Mouse (Mus musculus) left cerebral cortex, adult 11 months (tissue): ENCODE measurements around the gene Itpr2.

Source experiments
- DNase-seq: peaks from one replicate; pipeline ENCODE4 v3.0.0; 2022; ENCODE audit warnings: low spot score

Gene Itpr2

DNA sequence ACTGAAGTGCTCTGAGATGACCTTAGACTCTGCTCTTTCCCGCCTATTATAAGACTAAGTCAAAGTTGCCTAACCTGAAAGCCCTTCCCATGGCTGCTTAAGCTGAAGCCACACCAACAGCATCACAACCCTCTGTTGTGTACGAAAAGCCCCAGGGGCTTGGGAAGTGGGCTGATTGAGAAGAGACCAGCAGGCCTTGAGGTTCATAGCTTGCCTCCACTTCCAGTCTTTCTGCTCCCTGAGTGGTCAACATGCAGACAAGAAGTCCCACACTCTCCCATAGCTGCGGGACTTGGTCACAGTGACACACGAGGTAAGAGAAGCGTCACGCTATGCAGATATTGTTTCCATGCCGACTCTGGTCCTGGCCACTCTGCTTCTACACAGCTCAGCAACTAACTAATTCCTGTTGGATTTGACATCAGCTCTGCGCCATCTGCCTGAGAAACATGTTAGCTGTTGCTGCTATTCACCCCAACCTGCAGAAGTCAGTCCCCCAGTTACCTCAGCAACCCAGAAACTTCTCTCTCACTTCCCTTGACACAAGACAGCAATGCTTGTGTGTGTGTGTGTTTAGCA, 346.8 kb downstream of the Itpr2 start:
- no peak for DNase-seq

DNA sequence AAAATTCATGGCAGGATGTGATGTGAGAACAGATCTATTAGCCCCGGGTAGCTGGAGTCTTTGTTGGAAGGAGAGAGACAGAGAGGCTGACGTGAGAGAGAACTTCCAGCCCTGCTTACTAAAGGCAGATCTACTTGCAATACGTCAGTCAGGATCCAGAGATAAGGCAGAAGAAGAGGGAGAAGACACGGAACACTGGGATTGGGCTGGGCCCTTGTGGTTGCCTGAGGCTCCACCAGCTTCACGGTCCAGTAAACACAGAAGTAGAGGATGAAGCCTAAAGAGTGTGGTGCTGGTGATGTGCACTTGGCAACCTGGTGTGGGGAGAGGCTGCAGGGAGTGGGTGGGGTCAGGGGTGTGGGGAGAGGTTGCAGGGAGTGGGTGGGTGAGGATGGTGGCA, 349.2 kb downstream of the Itpr2 start:
- no peak for DNase-seq

DNA sequence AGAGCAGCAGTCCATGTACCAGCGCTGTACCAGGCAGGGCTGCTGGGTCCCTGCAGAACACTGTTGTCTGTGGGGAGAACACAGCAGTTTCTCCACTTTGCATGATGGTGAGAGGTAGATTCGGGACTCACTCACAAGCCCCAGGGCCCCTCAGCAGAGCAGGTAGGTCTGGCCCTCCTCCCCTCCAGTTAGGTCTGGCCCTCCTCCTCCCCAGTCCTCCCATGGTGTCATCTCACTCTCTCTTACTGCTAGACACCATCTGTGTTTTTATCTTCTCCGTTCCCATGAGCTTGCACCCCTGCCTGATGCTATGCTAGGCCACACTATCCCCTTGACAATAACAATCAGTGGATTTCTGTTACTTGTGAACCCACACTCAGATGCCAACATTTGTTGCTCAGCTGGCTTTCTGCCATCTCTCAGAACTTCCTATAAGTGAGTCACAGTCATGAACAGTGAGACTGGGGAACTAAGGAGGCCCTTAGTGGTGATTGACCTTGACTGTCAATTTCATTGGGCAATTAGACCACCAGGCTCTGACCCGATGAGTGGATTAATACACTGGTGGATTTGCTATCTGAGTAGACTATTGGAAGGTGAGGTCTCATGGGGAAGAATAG, 360.9 kb downstream of the Itpr2 start:
- no peak for DNase-seq

DNA sequence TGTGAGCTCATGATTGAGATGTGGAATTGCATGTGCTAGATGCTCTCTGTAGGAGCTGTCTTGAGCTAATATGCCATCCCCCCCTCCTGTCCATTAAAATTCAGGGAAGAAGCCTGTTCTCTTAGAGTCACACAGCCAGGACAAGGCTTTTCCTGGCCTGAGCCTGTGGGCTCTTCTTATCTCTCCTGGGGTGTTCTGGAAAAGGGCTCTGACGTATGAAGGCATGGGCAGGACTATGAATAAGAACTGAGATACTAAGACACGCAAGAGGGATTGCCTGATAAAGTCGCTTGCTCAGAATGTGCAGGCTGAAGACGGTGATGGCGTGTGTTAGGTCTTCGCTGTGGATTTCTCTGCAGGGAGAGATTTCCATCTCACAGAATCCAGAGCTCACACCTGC, 361.9 kb downstream of the Itpr2 start:
- DNase-seq, result no peak

DNA sequence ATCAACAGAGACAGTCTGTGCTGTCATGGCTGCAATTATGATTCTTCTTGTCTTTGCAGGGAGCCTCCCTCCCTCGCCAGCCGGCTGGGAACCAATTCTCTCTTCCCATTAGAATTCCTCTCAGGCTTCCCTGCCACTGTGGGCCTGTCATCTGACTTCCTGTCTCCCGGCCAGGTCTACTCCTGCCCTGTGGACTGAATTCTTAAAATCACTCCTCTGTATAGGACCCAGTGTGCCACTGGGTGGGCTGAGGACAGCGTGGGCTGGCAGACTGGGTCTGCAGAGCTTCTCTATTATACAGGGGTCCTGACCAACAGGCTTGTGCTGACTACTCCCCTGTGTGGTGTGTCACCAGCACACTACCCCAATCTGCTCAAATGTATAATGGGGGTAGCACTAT, 365.4 kb downstream of the Itpr2 start:
- DNase-seq, result no peak

DNA sequence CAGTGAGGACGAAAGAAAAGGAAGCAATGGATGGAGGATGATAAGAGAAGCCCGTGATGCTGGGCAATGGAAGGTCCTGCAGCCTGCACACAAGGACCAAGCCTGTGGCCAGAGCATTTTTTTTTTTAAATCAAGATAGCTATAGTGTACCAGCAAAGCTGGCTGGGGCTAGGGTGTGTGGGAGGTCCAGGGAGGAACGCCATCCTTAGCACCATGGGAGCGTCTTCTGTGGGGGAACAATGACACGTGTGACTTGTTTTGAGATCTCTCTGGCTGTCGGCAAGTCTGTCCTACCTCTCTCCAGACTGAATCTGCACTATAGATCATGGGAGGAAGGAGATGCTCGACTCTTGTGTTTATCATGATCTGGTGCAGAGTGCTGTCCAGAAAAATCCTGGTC, 365.8 kb downstream of the Itpr2 start:
- no peak for DNase-seq

DNA sequence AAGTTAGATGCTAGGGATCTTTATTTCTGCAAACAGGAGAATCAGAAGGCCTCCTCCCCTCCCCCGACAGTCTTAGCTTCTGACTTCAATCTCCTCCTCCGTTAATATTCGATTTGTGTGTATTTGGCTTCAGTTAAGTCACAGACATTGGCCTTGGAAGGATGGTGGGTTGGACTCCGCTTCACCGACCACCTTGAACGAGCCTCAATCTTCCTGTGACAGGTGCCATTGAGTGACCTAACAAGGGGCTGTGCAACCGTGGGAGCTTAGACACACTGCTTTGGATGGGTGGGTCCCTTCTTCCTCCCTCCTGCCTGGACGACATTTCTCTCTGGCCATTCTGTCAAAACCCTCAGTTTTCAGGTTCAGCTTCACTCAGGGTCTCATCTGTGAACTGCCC, 366.7 kb downstream of the Itpr2 start:
- no peak for DNase-seq

DNA sequence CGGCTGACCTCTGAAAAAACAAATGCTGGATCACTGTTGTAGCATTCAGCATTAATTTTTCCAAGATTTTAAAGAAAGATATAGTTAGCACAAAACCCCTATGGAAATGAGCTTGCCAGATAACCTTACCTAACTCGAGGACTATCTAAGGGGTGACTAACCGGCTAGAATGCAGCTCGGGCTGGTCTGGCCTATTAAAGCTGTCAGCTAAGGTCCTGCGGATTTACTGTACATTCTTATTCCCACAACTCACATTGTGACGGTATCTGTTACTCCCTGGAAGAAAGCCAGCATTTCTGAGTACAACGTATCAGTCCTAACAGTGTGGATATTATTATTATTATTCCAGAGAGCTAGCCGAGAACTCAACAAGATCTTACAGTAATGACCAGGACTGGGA, 368.1 kb downstream of the Itpr2 start:
- DNase-seq, result no peak

DNA sequence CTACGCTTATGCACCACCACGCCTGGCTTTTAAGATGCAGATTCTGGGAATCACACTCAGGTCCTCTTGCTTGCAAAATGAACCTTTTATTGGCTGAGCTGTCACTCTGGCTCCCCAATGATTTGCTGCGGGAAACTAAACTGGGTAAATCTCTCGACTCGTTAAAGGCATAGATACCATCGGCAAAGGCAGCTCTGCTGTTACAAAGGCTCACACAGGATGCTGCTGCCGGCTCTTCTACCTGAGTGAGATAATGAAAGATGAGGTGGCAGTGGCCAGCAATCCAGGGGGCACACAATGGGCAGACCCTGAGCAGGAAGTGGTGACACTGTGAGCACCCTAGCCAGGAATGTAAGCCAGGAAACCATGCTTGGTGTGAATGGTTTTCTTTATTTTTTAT, 373.0 kb downstream of the Itpr2 start:
- DNase-seq, result no peak

DNA sequence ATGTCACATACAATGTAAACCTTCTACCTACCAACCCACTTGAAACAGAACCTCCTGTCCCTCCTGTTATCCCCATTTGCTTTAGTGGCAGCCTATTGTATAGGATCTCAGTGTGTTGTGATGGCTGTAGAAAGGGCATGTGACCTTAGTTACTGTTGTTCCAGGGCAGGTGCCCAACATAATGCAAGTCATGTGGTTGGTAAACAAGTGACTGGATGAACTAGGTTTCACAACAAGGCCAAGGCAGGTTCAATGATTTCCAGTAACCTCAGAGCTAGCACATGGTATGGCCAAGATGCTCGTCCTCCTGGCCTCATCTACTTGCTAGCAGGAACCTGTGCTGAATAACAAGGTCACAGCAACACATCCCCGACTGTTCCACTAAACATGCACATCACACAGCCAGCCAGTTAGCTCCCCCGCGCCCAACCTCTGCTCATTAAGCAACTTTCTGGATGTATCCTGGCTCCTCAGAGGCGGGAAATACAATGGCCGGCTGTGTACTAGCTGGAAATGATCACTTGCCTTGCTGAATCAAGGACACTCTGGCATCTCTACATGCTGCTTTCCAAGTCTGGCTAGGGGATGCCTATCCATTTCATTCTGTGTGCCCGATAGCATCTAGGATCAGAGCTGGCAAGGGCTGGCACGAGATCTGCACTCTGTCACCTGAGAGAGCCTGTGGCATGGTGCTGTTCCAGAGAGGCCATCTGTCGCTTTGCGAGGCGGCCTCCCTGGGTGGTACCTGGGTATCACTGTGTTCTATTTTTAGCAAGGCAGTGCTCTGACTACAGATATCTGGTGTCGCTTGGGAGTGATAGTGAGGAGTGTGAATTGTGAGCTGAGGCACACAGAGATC, 375.0 kb downstream of the Itpr2 start:
- no peak for DNase-seq

DNA sequence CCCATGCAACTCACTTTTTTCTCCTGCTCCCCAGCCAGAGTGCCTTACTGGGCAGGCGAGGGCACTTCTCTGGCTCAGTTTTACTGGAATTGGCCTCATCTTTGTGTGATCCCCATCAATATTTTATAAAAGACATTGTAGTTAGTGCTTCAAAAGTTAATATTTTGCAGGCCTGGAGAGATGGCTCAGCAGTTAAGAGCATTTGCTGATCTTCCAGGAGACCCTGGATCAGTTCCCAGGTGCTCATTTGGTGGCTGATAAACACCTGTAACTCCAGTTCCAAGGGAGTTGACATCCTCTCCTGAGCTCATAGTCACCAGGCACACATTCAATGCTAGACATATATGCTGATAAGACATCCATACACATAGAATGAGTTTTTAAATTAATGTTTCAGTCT, 376.4 kb downstream of the Itpr2 start:
- DNase-seq, result no peak

DNA sequence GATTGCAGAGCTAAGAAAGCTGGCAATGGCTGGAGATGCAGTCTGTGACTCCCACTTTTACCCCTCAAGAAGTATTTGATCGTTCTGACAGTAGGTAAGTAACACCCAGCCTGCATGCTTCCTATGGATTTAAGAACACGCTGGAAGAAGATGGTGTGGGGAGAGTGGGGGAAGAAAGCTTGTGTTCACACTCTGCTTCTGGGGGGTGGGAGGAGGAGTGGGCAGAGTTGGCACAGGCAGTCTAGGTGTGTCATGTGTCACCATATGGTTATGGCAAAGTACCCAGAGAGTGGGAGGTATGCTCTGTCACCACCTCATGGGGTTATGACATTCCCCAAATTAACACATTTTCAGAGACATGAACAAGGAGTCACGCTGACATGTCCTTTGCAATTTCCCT, 377.5 kb downstream of the Itpr2 start:
- DNase-seq, result no peak

DNA sequence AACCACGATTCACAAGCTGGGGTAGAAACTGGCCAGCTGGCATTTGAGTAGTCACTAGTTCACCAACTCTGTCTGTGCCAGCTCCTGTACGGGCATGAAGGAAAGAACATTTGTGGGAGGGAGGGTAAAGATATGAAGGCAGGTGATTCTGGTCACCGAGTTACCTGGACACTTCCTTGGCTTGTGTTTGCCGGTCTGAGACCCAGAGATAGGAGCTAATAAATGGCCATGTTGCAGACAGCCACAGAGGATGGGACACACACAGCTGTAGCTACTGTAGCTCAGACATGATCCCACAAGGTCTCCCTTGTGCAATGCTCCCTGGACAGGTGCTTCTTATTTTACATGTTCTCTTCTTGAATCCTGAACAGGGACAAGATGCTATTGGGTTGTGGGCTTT, 378.4 kb downstream of the Itpr2 start:
- no peak for DNase-seq

DNA sequence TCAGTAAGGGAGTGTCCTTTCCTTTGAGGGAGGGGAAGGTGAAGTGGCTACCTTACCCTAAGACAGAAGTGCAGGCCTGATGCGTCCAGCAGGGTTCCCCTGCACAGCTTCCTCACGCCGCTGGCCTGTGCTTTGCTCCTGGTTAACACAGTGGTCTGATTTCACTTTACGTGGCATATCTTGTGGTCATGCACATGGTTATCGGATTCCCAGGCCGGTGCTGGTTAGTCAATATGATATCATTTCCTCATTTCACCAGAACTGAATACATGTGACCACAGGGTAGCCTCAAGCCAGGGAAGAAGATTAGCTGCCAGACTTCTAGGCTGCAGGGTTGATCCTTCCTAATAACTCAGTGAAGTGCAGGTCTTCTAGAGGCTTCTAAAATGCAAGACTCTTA, 381.9 kb downstream of the Itpr2 start:
- DNase-seq, result no peak

DNA sequence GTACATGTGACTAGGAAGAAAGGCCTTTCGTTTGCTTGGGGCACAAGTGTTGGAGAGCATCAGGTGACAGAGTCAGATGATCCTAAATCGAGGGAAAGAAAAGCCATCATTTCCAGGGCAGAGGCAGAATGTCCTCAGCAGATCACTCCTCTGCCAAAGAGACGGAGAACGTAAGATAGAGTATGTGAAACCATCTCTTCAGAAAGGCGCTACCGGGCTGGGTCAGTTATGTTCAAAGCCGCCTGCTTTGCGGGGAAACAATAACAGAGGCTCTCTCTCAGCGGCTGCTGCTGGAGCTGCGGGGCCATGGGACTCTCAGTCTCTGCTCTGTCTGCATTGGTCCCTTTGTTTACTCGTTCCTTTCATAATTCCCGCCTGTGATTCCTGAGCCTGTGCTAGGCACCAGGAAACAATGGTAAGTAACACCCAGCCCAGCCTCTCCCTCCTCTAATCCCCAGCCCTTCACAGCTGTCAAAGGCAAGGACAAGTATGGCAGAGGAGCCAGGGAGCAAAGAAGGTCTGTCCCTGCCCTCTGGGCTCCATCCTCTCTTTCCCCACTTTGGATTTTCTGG, 387.2 kb downstream of the Itpr2 start:
- no peak for DNase-seq

DNA sequence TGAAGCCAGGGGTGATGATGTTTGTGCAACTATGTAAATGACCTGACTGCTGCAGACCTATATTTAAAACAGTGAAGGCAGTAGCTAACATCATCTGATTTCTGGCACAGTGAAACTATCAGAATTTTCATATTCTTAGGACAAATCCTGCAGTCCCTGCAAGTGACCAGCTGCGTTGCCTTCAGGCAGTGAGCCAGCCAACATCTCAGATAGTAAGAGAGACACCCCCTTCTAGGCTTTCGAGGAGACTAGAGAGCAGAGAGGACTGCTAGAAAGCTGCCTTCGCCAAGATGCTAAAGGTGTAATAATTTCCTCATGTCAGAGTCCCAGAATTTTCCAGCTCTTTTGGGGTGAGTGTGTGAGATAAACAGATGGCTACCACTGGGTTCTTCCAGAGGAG, 388.0 kb downstream of the Itpr2 start:
- DNase-seq, result no peak

DNA sequence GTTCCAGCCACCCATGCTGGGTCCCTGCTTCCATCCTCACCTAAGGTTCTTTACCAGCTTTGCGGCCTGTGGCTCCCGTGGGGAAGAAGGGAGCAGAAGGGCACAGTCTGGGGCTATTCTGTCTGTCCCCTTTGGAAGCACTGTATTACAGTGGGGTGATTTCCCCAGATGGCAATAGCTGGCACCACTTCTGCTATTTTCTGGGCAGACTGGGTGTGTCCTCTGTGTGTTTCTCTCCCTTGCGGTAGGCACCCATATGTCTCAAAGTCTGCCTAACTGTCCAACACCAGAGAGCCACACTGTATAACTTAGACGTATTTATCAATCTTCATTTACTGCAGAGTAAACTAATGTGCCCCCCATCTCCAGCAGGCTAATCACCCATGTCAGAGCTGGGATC, 388.9 kb downstream of the Itpr2 start:
- no peak for DNase-seq

DNA sequence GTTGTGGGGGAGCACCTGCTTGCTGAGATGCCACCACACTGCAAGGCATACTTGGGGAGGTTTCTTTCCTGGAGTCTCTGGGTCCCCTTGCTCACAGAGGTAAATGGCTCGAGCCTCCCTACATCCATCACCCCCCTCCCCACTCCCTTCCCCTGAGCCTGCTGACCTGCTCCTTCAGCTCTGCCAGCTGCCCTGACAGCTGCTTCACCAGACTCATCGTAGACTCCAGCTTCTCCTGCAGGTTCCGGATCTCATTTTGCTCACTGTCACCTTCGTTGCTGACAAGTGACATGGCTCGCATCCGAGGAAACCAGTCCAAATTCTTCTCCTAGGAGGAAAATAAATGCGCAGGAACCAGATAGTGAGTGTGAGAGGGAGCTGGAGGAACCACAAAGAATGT, 389.8 kb downstream of the Itpr2 start:
- DNase-seq, result no peak

DNA sequence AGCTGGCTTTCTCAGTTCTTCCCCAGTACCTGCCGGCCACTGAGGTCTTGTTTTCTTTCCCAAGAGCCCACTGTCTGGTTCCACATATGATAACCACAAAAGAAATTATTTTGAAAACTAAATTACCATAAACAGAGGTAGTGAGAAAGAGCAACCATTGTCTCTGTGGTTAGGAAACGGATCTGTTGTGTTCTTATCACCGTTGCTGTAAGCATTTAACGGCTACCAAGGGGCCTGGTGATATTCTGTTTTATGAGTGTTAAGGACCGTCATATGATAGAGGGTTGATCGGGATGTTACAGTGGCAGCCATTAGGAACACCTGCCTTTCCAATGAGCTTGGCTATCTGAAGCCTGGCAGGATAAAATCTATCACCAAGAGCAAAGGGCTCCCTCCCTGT, 390.2 kb downstream of the Itpr2 start:
- no peak for DNase-seq

DNA sequence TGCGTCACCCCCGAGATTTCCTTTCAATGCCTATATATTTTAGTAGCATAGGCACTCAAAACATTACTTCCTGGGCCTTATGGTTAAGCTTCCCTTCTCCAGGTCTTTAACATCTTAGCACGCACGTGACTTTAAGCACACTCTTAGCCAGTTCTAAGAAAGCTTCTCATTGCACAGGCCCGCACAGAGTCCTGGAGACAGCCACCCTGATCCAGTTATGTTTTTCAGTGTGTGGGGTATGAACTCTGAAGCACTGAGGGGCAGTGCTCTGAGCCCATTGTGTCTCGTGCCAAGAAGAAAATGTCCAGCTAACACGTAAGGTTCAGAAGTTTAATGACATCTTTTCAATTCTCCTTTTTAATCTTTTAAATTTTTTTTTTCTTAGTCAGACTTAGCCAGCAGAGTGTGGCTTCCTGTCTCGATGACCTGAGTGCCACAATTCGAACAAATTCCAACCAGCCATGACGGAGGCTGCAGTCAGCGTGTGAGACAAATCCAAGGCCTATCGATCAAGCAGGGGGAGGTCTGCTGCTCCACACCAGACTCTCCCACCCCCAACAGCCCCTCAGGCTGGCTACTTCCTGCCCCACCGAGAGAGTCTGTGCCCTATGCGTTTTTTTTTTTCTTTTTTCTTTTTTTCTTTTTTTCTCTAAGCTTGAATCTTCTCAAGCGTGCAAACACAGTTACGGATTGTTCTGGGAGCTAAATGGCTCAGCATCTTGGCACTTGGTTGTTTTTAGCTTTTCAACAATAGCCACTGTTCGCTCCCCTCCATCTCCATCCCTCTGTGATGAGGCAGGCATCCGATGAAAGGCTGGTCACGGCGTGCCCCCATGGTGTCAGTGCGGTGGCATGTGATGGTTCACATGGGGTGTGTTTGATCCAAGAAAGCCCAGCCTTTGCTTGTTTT, 390.9 kb downstream of the Itpr2 start:
- peak; percentile 63 for DNase-seq

DNA sequence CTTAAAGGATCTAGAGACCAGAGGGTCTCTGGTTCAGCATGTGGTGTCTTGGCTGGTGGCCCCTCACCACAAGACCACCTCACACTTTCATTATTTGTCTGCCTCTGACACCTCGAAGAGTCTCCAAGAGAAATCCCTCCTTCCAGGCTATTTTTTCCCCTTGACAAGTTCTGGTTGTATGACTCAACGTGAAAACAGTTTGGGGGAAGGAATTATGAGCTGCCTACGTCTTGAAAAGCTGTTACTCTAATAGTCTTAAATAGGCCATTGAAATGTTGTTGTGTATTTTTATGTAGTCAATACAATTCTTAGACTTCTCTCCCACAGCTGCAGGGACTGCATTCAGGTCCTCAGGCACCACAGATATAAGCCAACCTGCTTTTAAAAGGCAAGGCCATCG, 391.6 kb downstream of the Itpr2 start:
- DNase-seq, result no peak

DNA sequence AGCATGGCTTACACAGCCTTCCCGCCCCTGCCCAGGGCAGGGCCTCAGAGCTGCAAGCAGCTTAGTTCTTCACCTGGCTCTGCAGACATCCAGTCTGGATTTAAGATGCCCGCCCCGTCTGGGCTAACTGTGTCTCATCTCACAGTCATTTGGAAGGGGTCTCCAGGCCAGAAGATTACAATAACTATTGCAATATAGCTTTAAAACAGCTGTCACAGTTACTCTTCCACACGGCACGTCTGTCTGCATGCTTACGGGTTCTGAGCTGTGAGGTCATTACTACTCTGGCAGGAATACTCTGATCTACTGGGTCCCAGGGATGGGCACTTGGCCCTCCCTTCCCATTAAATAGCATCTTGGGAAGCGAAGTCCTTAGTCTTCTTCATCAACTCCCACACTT, 393.3 kb downstream of the Itpr2 start:
- DNase-seq, result no peak
